Mouse (Mus musculus) embryonic facial prominence, embryonic 13.5 days (tissue): Measurements from ENCODE around the gene Rffl. TPM values are rescaled to one million over a fixed set of nuclear protein-coding genes. Genes with fewer than 3 reads are reported as not detected.
A peak's percentile ranks its signal among the peaks of the same experiment; 100 is the strongest.

Source experiments
- ATAC-seq: fragments of 200-750 bp; cut with Nextera tagmentation; 2 replicates; pipeline ENCODE4 v1.8.0; 2017; ENCODE audit warnings: low read depth; ENCODE audit not compliant: insufficient number of reproducible peaks, insufficient read depth, low FRiP score, low TSS enrichment
- H3K27ac ChIP-seq: fragments of 300-500 bp; sonication (generic); 2 replicates; pipeline ENCODE4 v1.5.1; 2015; ENCODE audit warnings: moderate library complexity, mild to moderate bottlenecking, inconsistent platforms
- H3K27me3 ChIP-seq: fragments of 300-500 bp; sonication (generic); 2 replicates; pipeline ENCODE4 v1.6.1; 2015; ENCODE audit warnings: mild to moderate bottlenecking, inconsistent platforms
- H3K36me3 ChIP-seq: fragments of 300-500 bp; sonication (generic); 2 replicates; pipeline ENCODE4 v1.6.1; 2015; ENCODE audit warnings: mild to moderate bottlenecking, inconsistent platforms
- H3K4me1 ChIP-seq: fragments of 300-500 bp; sonication (generic); 2 replicates; pipeline ENCODE4 v1.6.1; 2015; ENCODE audit warnings: inconsistent platforms
- H3K4me2 ChIP-seq: fragments of 300-500 bp; sonication (generic); 2 replicates; pipeline ENCODE4 v1.6.1; 2015; ENCODE audit warnings: moderate library complexity, mild to moderate bottlenecking, inconsistent platforms
- H3K4me3 ChIP-seq: fragments of 300-500 bp; sonication (generic); 2 replicates; pipeline ENCODE4 v1.5.1; 2015; ENCODE audit warnings: mild to moderate bottlenecking, inconsistent platforms
- H3K9ac ChIP-seq: fragments of 300-500 bp; sonication (generic); 2 replicates; pipeline ENCODE4 v1.6.1; 2015; ENCODE audit warnings: mild to moderate bottlenecking, inconsistent platforms
- H3K9me3 ChIP-seq: fragments of 300-500 bp; sonication (generic); 2 replicates; pipeline ENCODE4 v1.6.1; 2016; ENCODE audit warnings: inconsistent platforms
- WGBS: fragments of 180-500 bp; shearing (Covaris S2); methylation state at CpG from one replicate; pipeline ENCODE4 v1.1.7; 2015; ENCODE audit warnings: mixed read lengths; 5-methylcytosine and 5-hydroxymethylcytosine counted together
- polyA plus RNA-seq: library from polyadenylated mRNA; unstranded; fragments of >200 nt; fragmentation: Nextera tagmentation; extraction: Ambion mirVana; gene quantifications from 2 replicates; pipeline ENCODE4 v1.2.1, GENCODE M21; 2015

The Rffl gene
- polyA plus RNA-seq, 1 experiment from 2014 or later = 10.2 TPM

DNA sequence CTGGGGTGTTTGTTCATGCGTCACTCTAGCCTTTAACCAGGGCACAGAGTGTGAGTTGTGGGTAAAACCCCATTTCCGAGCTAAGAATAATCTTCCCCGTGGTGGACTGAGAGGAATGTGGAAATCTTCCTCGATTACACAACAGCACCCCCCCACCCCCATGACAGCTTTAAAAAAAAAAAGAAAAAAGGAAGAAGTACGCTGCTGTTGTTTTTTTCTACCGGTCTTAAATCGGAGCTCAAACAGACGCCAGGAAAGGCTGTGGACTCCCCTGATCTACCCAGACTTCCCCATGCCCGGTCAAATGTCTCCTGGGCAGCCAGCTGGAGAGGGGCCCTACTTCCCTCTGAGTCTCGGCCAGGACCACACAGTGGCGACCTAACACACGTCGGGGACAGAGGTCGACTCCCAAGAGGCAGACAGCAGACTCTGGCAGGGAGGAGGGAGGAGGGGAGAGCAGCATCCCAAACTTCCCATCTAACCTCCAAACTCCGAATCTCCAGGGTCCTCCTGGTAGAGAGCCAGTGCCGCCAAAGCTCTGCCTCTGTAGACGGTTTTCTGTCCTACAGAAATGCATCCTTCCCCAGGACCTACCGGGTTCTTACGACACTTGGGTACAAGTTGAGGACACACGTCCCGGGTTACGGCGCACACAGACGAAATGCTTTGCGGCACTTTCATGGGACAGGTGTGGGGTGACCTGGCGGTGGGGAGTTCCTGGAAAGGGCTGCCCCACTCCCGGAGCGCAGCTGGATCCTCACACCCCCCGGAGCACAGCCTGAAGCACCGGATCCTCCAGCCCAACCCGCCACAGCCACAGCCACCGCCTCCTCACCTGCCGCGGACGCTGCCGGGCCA is 608 bp downstream of the Rffl start:
- H3K36me3 ChIP-seq = no peaks in the 10 kb centered on the region
- WGBS = 3% methylated on average over 36 of the region's 36 CpGs
- peak overlapping the region; percentile 80 for H3K9ac ChIP-seq
- 0 out of 2 replicates have a peak overlapping the region, but pooled peaks have one; percentile 11 for H3K27ac ChIP-seq
- peak; percentile 13; the same call in 1 of the 2 replicates for ATAC-seq
- H3K4me1 ChIP-seq = 0 out of 2 replicates have a peak, but pooled peaks cover 3% of the 10 kb centered on the region
- peak overlapping the region; percentile 74 for H3K4me2 ChIP-seq
- H3K9me3 ChIP-seq = no peaks in the 10 kb centered on the region
- no peaks in the 10 kb centered on the region for H3K27me3 ChIP-seq
- H3K4me3 ChIP-seq = peak overlapping the region; percentile 87

DNA sequence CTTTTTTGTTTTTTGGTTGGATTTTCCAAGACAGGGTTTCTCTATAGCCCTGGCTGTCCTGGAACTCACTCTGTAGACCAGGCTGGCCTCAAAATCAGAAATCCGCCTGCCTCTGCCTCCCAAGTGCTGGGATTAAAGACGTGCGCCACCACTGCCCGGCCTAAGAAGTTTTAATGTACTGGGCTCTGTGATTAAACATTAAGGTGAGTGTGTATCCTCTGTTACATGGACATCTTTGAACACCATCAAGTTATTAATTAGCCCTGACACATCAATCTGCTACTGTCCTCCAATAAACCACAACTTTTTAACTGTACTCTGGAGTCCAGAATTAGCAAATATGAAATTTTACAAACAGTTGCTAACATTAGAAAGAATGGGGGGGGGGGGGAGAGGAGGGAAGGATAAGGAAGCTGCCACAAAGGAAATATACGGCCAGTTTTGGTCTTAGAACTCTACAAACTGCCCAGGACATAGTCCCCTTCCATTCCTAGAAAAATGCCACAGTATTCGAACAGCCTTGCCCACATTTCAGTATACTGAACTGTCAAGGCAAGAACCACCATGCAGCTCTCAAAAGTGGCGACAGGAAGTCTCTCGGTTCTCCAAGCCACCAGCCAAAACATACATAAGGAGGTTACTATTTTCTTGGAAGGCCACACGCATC is 1.4 kb downstream of the Rffl start:
- Histone ChIP-seq H3K9ac (no peak overlapping the region), H3K27me3 (no peaks in the 10 kb centered on the region), H3K27ac (no peak overlapping the region), H3K4me3 (peak overlapping the region; percentile 87), H3K9me3 (no peaks in the 10 kb centered on the region), H3K4me1 (0 out of 2 replicates have a peak, but pooled peaks cover 3% of the 10 kb centered on the region), H3K36me3 (no peaks in the 10 kb centered on the region), H3K4me2 (peak overlapping the region; percentile 74)
- WGBS = 62% methylated on average over 9 of the region's 9 CpGs
- no peak for ATAC-seq

DNA sequence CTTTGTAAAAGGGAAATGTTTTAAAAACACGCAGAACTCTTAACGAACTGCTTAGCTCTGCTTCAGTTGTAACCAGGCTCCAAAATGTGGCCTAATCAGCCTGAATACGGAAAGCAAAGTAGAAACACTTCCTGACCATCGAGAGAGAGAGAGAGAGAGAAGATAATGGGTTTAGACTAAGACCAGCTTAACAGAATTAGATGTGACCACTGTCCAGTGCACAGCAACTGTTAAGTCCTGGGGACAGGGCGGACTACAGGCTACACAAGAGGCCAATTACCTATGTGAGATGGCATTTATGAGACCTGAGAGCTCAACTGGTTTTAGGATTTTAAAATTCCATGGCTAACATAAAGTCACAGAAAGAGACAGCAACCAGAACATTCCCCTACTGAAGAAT is 3.1 kb downstream of the Rffl start:
- Histone ChIP-seq H3K4me2 (no peak overlapping the region), H3K4me1 (0 out of 2 replicates have a peak, but pooled peaks cover 3% of the 10 kb centered on the region), H3K9me3 (no peaks in the 10 kb centered on the region), H3K27me3 (no peaks in the 10 kb centered on the region), H3K36me3 (no peaks in the 10 kb centered on the region), H3K9ac (no peak overlapping the region), H3K27ac (no peak overlapping the region), H3K4me3 (no peak overlapping the region)
- no peak for ATAC-seq
- WGBS = 76% methylated on average over 5 of the region's 5 CpGs

DNA sequence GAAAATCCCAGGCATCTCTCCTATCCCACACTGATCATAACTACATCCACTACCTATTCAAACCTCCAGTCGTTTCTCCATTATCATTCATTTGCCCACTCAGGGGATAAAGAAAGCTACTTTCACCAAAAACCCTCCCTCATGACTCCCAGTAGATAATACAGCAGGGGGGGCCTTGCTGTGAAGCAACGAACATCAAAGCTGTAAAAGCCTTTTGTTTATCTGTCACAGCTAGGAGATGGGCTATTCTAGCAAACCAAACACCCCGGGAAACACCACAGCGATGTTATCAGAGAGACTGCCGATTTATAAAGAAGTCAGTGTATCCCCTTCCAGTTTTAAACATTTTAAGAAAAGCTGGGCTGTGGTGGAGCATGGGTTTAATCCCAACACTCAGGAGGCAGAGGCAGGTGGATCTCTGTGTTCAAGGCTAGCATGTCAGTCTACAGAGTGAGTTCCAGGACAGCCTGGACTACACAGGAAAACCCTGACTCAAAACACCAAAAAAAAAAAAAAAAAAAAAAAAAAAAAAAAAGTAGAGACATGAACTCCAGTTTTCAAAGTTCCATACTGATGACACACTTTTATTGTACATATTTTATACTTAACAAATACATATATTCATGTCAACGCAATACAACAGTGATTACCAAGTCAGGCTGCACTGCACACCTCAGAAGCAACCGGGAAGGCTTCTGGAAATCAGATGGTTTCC is 4.0 kb downstream of the Rffl start:
- 46% methylated on average over 7 of the region's 7 CpGs for WGBS
- no peaks in the 10 kb centered on the region for H3K9me3 ChIP-seq
- H3K27me3 ChIP-seq = no peaks in the 10 kb centered on the region
- H3K36me3 ChIP-seq = no peaks in the 10 kb centered on the region
- H3K9ac ChIP-seq = no peak overlapping the region
- 0 out of 2 replicates have a peak, but pooled peaks cover 3% of the 10 kb centered on the region for H3K4me1 ChIP-seq
- ATAC-seq = no peak
- no peak overlapping the region for H3K4me3 ChIP-seq
- H3K4me2 ChIP-seq = no peak overlapping the region
- H3K27ac ChIP-seq = no peak overlapping the region

DNA sequence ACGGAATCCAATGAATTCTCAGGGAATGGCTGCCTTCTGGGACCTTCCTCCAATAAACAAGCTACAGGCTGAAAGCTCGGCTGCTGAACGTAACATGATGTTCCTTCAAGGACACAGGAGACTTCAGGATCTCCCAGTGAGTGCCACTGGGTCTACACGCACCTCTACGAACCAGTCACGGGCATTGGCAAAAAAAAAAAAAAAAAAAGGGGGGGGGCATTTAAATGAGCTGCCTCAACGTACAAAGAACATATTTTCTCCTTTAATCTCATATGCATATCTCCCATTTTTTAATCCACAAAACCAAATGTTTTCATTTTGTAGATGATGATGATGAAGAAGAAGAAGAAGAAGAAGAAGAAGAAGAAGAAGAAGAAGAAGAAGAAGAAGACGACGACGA is 5.1 kb downstream of the Rffl start:
- 78% methylated on average over 10 of the region's 10 CpGs for WGBS
- H3K36me3 ChIP-seq = no peaks in the 10 kb centered on the region
- H3K4me3 ChIP-seq = no peak overlapping the region
- peaks cover 10% of the 10 kb centered on the region; the same call in 1 of the 2 replicates for H3K4me1 ChIP-seq
- ATAC-seq = no peak
- H3K27me3 ChIP-seq = no peaks in the 10 kb centered on the region
- no peak overlapping the region for H3K27ac ChIP-seq
- H3K4me2 ChIP-seq = no peak overlapping the region
- H3K9me3 ChIP-seq = no peaks in the 10 kb centered on the region
- no peak overlapping the region for H3K9ac ChIP-seq

DNA sequence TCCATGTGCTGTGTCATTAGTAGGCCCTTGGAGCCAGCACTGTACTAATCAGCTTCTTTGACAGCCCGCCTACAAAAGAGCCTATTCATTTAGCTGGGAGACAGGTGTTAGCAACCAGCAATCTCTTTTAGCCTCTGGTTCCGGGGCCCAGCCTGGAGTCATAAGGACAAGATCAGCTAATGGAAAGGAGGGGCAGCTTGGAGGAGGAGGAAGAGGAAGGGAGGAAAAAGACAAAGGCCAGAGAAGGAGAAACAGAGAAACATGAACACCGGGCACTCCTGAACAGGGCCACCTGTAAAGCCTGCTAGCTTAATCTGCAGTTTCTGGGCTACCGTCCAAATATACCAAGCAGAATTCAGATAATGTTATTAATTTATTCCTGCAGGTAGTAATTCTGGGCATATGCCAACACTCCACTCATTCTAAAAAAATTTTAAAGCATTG is 7.5 kb downstream of the Rffl start:
- H3K27me3 ChIP-seq = no peaks in the 10 kb centered on the region
- H3K27ac ChIP-seq = no peak overlapping the region
- ATAC-seq = no peak
- peaks cover 6% of the 10 kb centered on the region; the same call in 1 of the 2 replicates for H3K4me1 ChIP-seq
- 45% methylated on average over 4 of the region's 4 CpGs for WGBS
- H3K4me2 ChIP-seq = no peak overlapping the region
- no peak overlapping the region for H3K4me3 ChIP-seq
- H3K36me3 ChIP-seq = no peaks in the 10 kb centered on the region
- no peak overlapping the region for H3K9ac ChIP-seq
- no peaks in the 10 kb centered on the region for H3K9me3 ChIP-seq

DNA sequence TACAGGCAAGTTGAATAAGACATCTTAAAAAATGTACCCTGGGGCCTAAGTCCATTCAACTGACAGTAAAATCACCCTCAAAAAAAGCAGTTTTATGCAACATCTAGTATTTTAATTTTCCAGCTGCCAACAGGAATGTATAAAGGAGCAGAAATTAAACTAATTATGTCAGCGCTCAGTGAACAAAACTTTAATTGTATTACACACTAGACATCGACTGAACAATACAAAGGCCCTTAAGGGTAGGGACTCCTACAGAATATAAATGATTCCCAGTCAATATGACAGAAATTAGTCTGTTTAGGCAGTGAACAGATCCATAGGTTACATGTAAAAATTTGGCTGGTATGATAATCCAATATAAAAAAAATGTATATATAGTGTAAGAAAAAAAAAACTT is 8.0 kb downstream of the Rffl start:
- Histone ChIP-seq H3K9ac (no peak overlapping the region), H3K27me3 (no peaks in the 10 kb centered on the region), H3K27ac (no peak overlapping the region), H3K9me3 (no peaks in the 10 kb centered on the region), H3K4me2 (no peak overlapping the region), H3K4me3 (no peak overlapping the region), H3K4me1 (peaks cover 6% of the 10 kb centered on the region; the same call in 1 of the 2 replicates), H3K36me3 (no peaks in the 10 kb centered on the region)
- no peak for ATAC-seq
- WGBS = 55% methylated on average over 2 of the region's 2 CpGs

DNA sequence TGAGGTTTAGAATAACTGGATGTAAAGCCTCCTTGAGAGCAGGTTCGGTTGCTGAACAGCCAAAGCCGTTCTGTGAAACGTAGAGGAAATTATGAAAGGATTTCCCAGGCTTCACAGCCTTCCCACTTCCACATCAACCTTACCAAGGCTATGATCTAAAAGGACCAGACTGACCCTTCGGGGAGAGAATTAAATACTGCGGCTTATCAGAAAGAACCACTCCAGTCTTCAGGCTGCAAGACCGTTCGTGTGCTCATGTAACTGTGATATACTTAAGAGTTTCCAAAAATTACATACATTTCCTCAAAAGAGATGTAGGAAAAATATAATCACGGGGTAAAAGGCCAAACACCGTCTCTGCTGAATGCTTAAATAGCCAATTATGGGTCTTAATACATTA is 8.4 kb downstream of the Rffl start:
- no peaks in the 10 kb centered on the region for H3K36me3 ChIP-seq
- ATAC-seq = no peak
- no peak overlapping the region for H3K4me2 ChIP-seq
- 76% methylated on average over 9 of the region's 9 CpGs for WGBS
- peaks cover 6% of the 10 kb centered on the region; the same call in 1 of the 2 replicates for H3K4me1 ChIP-seq
- no peak overlapping the region for H3K9ac ChIP-seq
- H3K27ac ChIP-seq = no peak overlapping the region
- H3K9me3 ChIP-seq = no peaks in the 10 kb centered on the region
- no peaks in the 10 kb centered on the region for H3K27me3 ChIP-seq
- no peak overlapping the region for H3K4me3 ChIP-seq

DNA sequence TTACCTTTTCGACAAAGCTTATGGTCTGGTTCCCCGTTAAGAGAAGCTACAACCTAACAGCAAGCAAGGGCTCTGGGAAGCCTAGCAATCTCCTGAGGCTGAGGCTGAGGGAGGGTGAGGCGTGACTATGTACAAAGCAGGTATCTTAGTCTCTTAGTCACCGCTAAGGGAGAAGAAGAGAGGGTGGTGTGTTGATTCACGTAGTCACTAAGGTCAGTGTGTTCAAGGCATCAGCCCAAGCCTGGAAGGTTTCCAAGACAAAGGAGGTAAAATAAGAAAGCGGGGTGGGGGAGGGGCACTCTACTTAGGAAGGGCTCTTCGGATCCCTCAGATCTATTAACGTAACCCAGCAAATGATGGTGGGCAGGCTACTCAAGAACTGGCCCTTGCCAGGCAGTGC is 9.5 kb downstream of the Rffl start:
- no peak overlapping the region for H3K4me2 ChIP-seq
- H3K36me3 ChIP-seq = no peaks in the 10 kb centered on the region
- no peak overlapping the region for H3K4me3 ChIP-seq
- WGBS = 67% methylated on average over 8 of the region's 8 CpGs
- H3K9ac ChIP-seq = no peak overlapping the region
- peaks cover 6% of the 10 kb centered on the region; the same call in 1 of the 2 replicates for H3K4me1 ChIP-seq
- H3K27ac ChIP-seq = no peak overlapping the region
- no peaks in the 10 kb centered on the region for H3K27me3 ChIP-seq
- H3K9me3 ChIP-seq = no peaks in the 10 kb centered on the region
- ATAC-seq = no peak

DNA sequence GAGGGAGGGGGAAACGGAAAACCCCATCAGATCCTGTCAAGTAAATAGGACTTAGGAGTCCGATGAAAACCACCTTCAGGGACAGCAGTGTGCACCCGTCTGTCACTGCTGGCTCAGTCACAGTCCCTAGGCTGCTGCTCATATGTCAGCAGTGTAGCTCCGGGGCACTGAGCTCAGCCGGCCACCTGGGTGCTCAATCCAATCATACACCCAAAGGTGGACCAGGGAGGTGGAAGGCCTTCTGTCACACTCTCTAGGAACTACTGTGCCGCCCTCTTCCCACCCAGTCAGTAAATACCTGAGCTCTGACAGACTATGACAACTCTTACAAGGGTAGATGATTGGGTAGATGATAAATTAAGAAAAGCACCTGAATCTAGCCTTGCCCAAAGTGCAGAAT is 10.3 kb downstream of the Rffl start:
- WGBS = 77% methylated on average over 6 of the region's 6 CpGs
- peaks cover 6% of the 10 kb centered on the region; the same call in 1 of the 2 replicates for H3K4me1 ChIP-seq
- no peak overlapping the region for H3K4me2 ChIP-seq
- H3K4me3 ChIP-seq = no peak overlapping the region
- H3K9me3 ChIP-seq = no peaks in the 10 kb centered on the region
- ATAC-seq = no peak
- no peak overlapping the region for H3K9ac ChIP-seq
- H3K27me3 ChIP-seq = no peaks in the 10 kb centered on the region
- no peaks in the 10 kb centered on the region for H3K36me3 ChIP-seq
- no peak overlapping the region for H3K27ac ChIP-seq

DNA sequence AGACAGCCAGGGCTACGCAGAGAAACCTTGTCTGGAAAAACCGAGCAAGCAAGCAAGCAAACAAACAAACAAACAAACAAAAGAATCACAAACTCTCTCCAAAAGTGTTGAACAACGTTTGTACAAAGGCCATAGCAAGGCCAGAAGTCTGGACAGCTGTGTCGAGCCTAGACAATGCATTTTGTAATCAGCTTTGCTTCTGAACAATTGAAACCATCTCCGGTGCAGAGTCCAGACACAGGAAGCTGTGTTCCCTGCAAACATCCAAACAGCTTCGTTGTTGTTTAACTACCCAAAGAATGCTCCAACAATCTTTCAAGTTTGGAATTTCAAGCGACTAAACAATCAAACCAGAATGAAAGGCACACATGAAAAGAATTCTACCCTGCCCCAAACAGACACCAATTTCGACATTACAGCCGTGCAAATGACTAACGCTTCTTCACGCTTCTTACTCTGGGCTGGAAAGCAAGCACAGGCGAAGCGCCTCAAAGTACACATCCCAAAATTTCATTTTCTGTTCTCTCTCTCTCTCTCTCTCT is 13.6 kb downstream of the Rffl start:
- H3K4me2 ChIP-seq = no peak overlapping the region
- H3K36me3 ChIP-seq = no peaks in the 10 kb centered on the region
- H3K4me1 ChIP-seq = peaks cover 6% of the 10 kb centered on the region; the same call in 1 of the 2 replicates
- no peaks in the 10 kb centered on the region for H3K27me3 ChIP-seq
- WGBS = 73% methylated on average over 13 of the region's 13 CpGs
- ATAC-seq = no peak
- no peaks in the 10 kb centered on the region for H3K9me3 ChIP-seq
- H3K9ac ChIP-seq = no peak overlapping the region
- H3K27ac ChIP-seq = no peak overlapping the region
- H3K4me3 ChIP-seq = no peak overlapping the region
